Mouse (Mus musculus) CD4-positive, CD25-positive, alpha-beta regulatory T cell, adult 2 months (primary cell): Measurements from ENCODE around the gene Cx3cl1.

Experiments
- DNase-seq: peaks from one replicate; pipeline ENCODE4 v3.0.0-alpha.2; 2012; ENCODE audit warnings: low read depth, low spot score

The Cx3cl1 gene

DNA sequence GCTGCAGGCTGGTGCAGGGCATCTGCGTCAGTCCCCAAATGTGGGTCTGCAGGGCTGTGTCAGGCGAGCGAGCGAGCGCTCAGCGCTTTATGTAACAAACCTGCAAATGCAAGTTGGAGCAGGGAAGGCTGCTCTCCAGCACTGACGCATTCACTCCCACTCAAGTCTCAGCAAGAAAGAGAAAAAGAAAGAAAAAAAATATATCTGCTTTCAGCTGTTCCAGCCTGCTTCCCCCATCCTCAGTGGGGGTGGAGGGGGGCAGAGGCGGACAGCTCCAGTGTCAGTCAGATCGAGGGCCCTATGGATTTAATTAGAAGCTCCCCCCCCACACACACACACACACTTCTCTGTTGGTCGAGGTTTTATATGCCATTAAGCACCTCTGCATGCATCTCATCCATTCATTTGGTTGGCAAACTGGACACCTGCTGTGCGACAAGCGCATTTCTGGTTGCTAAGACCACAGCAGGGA lies 1.9 kb downstream of the Cx3cl1 start:
- no peak for DNase-seq

DNA sequence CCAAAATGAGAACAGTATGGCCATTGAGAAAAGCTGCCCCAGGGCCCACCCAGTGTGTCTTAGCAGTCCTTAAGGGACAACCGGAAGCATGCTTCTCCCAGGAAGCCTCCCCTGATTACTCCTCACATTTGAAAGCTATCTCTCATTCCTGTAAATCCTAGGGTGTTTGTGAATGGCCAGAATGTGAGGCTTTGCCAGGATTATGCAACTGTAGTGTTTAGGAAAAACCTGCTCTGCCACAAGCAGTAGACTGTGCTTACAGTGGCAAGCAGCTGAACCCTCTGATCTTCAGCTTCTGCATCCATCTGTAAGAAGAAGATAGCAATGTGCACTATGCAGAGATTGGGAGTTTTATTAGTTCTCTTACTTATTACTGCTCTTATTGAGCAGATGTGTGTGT lies 2.8 kb downstream of the Cx3cl1 start:
- no peak for DNase-seq

DNA sequence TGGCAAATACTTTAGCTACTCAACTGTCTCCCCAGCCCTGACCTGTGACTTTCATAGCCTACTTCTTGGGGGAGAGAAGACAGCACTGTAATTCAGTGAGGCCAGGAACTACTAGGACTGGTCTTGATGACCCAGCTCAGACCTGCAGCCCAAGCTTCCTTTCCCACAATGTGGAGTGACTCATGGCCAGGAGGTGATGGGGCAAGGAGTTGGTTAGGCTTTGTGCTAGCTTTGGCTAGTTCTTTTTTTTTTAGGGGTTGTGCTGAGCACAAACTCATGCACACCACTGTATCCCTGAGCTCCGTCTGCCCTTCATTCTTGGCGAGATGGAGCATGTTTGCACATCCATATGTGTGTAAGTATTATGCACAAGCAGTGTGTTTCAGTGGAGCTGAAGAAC lies 4.5 kb downstream of the Cx3cl1 start:
- no peak for DNase-seq

DNA sequence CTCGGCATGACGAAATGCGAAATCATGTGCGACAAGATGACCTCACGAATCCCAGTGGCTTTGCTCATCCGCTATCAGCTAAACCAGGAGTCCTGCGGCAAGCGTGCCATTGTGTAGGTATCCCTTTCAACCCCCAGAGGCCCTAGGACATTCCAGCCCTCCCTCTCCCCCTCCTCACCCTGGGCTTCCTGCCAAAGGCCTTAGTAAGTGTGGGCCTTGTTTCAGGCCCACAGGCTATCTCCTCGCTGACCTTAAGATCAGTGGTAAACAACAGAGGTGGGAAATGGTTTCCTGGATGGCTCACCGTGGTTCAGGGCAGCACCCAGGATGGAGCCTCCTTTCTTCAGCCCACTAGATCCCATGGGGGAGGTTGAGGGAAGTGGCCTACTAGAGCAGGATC lies 6.2 kb downstream of the Cx3cl1 start:
- no peak for DNase-seq

DNA sequence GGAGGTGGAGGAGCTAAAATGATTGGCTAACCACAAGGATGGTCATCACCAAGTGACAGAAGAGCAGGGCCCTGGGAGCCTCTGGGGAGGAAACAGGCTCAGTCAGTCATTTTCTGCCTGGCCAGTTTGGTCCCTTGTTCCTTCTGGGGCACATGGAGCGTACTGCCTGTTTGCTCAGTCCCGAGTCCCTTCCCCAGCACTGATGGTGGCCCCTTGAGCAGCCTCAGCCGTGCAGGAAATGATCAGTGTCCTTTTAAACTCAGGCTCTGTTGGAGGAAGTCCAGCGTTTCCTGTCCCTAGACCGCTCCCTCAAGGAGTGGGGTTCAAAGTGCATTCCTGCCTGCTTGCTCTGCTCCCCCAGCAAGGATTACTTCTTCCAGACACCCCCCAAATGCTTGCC lies 6.7 kb downstream of the Cx3cl1 start:
- DNase-seq: no peak

DNA sequence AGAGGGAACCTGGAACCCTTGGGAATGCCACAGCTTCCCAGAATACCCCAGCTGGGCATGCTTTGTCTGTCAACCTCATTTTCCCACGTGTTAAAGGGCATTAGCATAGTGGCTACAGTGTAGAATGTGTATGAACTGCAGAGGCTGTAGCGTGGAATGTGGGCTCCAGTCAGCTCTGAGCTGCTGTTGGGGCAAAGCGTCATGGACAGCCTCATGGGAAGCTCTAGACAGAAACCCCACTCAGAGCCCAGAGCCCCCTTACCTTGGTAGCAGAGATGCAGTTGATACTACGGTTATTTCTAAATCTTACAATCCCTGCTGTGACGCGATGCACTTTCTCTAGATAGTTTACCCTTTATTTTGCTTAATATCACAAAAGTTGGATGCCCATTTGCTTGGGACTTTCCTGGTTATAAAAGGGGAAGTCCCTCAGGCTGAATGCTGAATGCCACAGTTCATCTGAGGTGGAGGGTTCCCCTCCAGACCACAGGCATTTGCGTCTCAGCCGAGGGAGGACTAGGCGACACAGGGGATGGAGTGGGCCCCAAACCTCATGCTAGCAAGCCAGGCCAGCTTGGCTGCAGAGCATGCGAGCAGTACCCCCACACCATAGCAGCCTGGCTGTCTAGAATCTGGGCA lies 7.2 kb downstream of the Cx3cl1 start:
- DNase-seq: peak; percentile 65

DNA sequence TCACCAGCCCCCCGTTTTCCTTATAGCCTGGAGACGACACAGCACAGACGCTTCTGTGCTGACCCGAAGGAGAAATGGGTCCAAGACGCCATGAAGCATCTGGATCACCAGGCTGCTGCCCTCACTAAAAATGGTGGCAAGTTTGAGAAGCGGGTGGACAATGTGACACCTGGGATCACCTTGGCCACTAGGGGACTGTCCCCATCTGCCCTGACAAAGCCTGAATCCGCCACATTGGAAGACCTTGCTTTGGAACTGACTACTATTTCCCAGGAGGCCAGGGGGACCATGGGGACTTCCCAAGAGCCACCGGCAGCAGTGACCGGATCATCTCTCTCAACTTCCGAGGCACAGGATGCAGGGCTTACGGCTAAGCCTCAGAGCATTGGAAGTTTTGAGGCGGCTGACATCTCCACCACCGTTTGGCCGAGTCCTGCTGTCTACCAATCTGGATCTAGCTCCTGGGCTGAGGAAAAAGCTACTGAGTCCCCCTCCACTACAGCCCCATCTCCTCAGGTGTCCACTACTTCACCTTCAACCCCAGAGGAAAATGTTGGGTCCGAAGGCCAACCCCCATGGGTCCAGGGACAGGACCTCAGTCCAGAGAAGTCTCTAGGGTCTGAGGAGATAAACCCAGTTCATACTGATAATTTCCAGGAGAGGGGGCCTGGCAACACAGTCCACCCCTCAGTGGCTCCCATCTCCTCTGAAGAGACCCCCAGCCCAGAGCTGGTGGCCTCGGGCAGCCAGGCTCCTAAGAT lies 7.9 kb downstream of the Cx3cl1 start:
- no peak for DNase-seq

DNA sequence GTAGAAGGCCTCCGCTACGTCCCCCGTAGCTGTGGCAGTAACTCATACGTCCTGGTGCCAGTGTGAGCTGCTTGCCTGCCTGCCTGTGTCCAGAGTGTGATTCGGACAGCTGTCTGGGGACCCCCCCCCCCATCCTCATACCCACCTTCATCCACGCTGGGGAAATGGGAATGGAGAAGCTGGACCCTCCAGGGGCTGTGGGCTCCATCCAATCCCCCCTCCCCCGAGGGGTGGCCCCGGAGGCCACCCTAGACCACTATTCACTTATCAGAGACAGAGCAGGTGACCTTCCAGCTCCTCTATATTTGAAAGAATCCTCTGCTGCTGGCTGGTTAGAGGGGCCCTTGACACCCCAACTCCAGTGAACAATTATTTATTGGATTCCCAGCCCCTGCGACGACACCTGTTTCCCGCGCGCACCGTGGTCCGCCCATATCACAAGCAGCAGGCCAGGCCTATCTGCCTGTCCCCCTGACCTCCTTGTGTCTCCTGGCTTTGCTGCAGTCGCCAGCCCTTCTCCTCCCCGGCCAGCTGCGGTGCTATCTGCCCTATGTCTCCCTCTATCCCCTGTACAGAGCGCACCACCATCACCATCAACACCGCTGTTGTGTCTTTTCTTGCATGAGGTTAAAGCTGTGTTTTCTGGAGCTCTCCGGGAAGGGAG lies 8.8 kb downstream of the Cx3cl1 start:
- DNase-seq: no peak

DNA sequence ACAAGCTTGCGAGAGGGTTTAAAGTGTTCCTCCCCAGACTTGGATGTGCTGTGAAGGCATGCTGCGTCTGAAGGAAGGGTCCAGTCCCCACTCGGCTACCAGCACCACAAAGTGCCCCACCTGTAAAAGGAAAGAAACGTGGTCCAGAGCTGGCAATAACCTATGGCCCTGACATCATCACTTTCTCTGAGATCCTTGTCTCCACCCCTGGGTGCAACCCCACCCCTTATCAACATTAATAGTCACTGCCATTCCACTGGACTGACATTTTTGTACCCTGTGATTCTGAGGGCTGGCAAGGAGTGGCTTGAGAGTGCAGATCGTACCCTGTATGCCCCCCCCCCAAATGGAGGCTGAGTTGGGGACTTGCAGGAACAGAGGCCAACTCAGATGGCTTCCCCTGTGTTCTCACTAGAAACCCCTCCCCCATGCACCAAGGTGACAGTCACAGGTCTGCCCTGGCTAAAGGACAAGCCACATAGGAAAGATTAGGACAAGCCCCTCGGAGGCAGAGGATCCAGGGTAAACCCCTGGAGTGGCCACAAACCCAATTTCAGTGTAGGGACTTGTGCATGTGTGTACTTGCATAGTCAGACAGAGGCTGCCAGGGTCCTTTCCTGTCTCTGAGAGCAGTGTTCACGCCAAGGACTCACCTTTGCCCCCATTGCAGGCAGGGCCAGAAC lies 9.5 kb downstream of the Cx3cl1 start:
- DNase-seq: no peak

DNA sequence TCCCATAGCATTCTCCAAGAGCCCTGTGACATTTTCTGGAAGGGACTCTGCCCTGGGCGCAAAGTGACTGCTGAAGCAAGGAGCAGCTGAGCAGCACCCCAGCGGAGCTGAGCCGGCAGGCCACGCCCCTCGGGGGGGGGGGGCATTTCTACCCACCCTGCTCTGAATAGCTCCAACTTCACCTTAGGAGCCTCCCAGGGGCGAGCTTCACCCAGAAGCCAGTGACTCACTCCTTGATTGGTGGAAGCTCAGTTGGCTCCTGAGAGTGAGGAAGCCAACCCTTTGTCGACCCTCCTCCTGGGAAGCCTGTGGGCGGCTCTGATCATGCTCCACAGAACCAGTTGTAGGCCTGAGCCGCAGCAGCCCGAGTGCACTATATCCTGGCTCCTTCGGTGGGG lies 10.0 kb downstream of the Cx3cl1 start:
- DNase-seq: peak; percentile 17

DNA sequence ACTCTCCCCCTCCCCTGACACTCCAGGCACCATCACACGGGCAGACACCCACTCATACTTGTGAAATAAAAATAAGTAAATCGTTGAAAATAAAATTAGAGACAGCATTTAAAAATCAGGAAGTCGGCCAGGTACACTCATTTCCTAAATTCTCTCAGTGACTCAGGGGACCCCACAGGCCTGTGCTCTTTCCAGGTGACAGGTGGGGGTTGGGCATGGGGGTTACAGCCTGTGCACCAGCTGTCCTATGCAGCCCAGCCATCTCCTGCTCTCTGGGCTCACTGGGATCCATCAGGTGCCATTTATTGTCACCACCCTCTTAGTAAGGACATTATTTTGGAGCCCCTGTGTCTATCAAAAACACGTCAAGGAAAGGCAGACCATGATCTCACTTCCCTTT lies 12.1 kb downstream of the Cx3cl1 start:
- DNase-seq: no peak

DNA sequence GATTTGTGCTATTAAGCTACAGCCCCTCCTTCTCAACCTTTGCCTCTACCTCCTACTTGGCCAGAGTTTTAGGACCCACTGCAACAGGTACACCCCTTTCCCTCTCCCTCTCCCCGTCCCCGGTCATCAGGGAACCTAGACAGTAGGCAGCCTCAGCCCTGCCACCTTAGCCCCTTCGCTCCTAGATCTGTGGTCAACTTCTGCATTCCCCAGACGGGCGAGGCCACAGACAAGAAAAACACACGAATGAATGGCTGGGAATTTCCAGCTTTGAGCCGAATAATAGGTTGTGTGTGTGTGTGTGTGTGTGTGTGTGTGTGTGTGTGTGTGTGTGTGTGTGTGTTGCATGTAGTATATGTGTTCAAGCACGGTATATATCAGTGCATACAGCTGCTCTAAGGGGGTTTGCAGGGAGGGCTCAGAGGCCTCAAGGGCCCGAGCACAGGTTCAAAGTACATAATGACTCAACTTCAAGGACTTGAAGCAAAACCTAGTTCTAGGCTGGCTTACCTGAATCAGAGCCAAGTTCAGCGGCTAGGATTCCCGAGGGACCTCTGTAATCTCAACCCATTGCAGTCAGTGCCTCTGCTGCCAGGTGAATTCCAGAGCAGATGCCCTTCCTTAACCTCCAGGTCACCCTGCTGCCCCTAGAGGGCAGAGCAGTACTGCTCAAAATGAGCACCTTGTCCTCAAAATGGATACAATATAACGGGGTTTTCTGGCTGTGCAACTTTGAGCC lies 13.6 kb downstream of the Cx3cl1 start:
- peak; percentile 80 for DNase-seq

DNA sequence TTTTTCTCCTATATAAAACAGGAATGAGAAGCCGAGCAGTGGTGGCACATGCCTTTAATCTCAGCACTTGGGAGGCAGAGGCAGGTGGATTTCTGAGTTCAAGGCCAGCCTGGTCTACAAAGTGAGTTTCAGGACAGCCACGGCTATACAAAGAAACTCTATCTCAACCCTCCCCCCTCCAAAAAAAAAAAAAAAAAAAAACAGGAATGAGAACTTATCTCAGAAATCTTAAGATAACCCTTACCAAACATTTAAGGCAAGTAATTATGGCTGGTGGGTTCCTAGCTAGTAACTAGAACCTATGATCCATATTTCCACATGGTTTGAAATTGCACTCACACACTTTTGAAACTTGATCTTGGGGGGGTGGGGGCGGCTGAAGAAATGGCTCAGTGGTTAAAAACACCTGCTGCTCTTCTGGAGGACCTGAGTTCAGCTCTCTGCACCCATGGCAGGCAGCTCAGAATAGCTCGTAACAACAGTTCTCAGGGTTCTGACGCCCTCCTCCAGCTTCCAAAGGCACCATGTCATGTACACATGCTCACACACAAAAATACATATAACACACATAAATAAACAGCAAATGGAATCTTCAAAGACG lies 14.3 kb downstream of the Cx3cl1 start:
- DNase-seq: no peak

DNA sequence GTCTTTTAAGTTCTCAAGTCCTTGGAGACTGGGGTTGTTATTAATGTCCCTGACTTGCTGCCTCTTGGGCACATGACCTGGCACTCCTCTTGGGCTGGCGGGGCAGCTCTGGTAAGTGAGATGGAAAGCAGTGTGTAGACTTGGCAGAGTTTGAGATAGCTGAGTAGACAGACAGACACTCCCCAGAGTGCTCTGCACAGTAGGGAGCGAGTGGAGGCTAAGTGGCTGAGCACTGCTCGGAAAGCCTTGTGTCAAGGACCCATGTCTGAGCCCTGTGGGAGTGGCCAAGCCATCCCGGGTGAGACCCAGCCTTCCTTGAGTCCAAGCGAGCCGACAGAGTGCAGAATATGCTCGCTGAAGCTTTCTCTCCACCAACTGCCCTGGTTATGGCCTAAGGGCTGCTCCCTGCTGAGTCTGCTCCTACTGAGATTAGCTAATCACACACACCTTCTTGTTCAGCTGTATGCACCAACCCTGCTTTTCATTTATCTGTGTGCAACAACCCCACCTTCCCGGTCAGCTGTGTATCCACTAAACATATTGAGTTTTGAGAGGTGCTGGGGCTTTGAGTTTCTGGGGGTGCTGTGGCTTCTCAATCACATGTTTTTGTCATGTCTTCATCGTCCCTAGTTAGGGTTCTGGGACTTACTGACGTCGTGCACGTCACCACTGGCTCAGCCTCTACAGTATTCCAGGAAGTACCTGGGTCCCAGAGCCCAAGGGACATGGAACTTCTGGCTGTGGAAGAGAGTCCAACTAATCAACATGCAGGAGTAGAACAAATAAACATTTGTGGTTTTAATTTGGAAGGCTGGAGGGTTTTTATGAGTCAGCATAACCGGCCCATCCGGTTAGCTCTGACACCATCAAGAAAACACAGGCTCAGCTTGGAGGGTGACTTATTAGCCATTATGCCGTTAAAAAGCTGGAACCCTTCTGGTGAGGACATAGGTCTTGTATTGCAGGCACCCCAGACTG lies 16.0 kb downstream of the Cx3cl1 start:
- no peak for DNase-seq

DNA sequence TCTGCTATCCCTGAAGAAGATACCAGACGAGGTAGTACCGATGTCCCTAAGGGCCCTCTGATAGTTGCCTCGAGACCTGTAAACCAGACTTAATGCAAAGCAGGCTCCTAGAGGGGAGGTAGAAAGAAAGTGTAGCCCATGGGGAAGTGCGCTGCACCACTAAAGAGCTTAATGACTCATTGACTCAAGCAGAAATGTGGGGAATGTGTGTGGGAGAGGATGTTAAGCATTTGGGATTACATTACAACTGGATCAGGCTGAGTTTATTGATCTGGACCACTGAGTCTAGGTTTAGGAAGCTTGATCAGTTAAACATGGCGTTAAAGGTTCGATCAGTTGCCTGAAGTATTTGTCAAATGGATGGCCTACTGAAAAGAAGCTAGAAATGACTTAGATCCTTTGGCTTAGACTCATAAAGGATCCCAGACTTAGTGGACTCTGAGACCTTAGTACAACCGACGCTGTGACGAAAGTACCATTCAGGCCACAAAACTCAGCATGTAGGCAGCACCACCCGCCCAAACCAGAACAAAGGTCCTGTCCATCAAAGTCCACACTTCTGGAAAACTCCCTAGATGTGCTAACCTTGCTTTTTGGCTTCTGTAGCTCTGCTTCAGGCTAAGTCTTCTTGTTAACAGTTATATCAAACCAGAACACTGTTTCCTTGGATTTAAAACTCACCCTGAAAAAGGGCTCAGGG lies 17.6 kb downstream of the Cx3cl1 start:
- no peak for DNase-seq

DNA sequence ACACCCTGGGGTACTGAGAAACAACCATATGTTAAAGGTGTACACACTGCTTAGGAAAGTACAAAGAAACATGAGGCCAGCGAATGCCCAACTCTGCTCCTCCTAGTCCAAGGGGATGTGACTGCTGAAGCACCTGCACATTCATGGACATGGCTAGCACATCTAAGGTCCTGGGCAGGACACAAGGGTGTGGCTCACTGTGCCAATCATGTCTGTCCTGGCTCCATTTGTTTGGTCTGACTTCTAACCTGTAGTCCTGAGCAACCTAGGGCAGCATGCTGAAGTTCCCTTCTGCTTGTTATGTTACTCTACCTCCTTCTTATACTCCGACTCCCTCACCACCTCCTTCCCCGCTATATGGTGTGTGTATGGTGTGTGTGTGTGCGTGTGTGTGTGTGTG lies 22.6 kb downstream of the Cx3cl1 start:
- no peak for DNase-seq

DNA sequence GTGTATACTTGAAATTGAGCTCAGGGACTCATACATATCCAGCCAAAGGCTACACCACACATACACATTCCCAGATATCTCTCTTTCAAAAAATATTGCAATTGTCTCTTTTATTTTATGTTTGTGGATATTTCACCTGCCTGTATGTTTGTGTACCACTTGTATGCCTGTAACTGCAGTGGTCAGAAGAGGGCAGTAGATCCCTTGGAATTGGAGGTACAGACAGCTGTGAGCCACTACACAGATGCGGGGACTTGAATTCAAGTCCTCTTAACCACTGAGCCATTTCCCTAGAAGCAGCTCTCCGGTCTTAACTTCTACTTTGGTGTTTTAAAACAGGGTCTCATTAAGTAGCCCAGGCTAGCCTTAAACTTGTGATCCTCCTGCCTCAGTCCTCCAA lies 23.0 kb downstream of the Cx3cl1 start:
- DNase-seq: peak; percentile 58

DNA sequence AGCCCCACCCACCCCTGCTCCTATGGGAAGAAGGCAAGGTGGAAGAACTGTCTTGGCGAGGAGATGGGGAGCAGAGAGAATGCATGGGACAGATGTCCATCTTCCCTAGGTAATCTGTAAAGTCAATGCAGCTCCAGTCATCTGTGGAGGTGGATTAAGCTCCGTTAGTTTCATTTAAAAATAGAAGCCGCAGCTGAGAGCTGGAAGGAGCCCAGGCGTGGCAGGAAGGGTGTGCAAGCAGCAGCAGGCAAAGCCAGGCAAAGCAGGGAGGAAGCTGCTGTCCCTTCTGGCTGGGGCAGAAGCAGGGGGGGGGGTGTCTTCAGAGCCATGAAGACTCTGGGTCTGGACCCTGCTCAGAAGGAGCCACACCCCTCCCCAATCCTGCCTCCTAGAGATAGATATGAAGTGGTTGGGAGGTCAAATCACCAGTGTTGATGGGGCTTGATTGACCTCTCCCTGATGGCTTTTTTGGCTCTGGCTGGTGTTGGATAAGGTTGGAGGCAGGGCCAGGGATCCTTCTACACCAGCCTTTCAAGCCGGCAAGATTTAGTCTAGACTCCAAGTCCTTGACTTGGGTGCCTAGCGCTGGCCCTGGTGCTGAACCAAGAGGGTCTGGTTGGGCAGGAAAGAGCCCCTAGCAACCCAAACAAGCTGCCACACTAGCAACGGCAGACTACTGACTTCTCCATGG lies 28.6 kb downstream of the Cx3cl1 start:
- DNase-seq: no peak
